Mouse (Mus musculus) lung, embryonic 16.5 days (tissue): ENCODE data around the gene Fam240a. TPM values are rescaled to one million over a fixed set of nuclear protein-coding genes. Genes with fewer than 3 reads are reported as not detected.

Experiments used
- ATAC-seq: fragments of 200-750 bp; cut with Nextera tagmentation; 2 replicates; pipeline ENCODE4 v1.8.0; 2017; ENCODE audit warnings: low read depth, mild to moderate bottlenecking, moderate library complexity
- H3K27ac ChIP-seq: fragments of 300-500 bp; sonication (generic); 2 replicates; pipeline ENCODE4 v1.5.1; 2014; ENCODE audit warnings: mild to moderate bottlenecking, control low read depth, low read length
- H3K27me3 ChIP-seq: fragments of 300-500 bp; sonication (generic); 2 replicates; pipeline ENCODE4 v1.6.1; 2014; ENCODE audit warnings: low read depth, low read length, mixed read lengths; ENCODE audit not compliant: control insufficient read depth, insufficient read depth
- H3K36me3 ChIP-seq: fragments of 300-500 bp; sonication (generic); 2 replicates; pipeline ENCODE4 v1.6.1; 2014; ENCODE audit warnings: low read length; ENCODE audit not compliant: control insufficient read depth, insufficient read depth
- H3K4me1 ChIP-seq: fragments of 300-500 bp; sonication (generic); replicated peaks from 2 replicates; pipeline ENCODE4 v1.6.1; 2014; ENCODE audit warnings: low read length, mixed read lengths; ENCODE audit not compliant: control insufficient read depth, insufficient read depth
- H3K4me2 ChIP-seq: fragments of 300-500 bp; sonication (generic); 2 replicates; pipeline ENCODE4 v1.6.1; 2014; ENCODE audit warnings: low read depth, low read length, control low read depth
- H3K4me3 ChIP-seq: fragments of 300-500 bp; sonication (generic); 2 replicates; pipeline ENCODE4 v1.5.1; 2014; ENCODE audit warnings: mild to moderate bottlenecking, low read length, control low read depth
- H3K9ac ChIP-seq: fragments of 300-500 bp; sonication (generic); 2 replicates; pipeline ENCODE4 v1.6.1; 2014; ENCODE audit warnings: low read length, control low read depth
- H3K9me3 ChIP-seq: fragments of 300-500 bp; sonication (generic); 2 replicates; pipeline ENCODE4 v1.6.1; 2016; ENCODE audit warnings: low read length; ENCODE audit not compliant: control insufficient read depth
- WGBS: fragments of 180-500 bp; shearing (Covaris S2); extraction: QIAGEN DNeasy Blood & Tissue Kit; methylation state at CpG from one replicate; pipeline ENCODE4 v1.1.7; 2014; 5-methylcytosine and 5-hydroxymethylcytosine counted together
- polyA plus RNA-seq: library from polyadenylated mRNA; unstranded; fragments of >200 nt; fragmentation: Nextera tagmentation; extraction: Ambion mirVana; gene quantifications from 2 replicates; pipeline ENCODE4 v1.2.1, GENCODE M21; 2015

The Fam240a gene
- polyA plus RNA-seq, 1 experiment from 2014 or later: not detected

- Histone ChIP-seq H3K36me3 (no peaks in the 10 kb centered on the region), H3K9me3 (no peaks in the 10 kb centered on the region), H3K27ac (no peak overlapping the region), H3K4me2 (no peak overlapping the region), H3K4me3 (no peak overlapping the region), H3K4me1 (no peaks in the 10 kb centered on the region), H3K9ac (no peak overlapping the region), H3K27me3 (peaks cover 21% of the 10 kb centered on the region)
- no peak for ATAC-seq
- WGBS: 32% methylated on average over 2 of the region's 2 CpGs
Measured at GRCm38 (mm10) chr9:110954681-110955445, 38.2 kb upstream of the Fam240a start.

GRCm38 (mm10) chr9:110953550-110954461, 37.1 kb upstream of the Fam240a start:
- H3K9me3 ChIP-seq: no peaks in the 10 kb centered on the region
- H3K36me3 ChIP-seq: no peaks in the 10 kb centered on the region
- H3K4me2 ChIP-seq: peak overlapping the region; percentile 96
- 1% methylated on average over 44 of the region's 44 CpGs for WGBS
- H3K27me3 ChIP-seq: peaks cover 21% of the 10 kb centered on the region
- ATAC-seq: peak; percentile 71
- peak overlapping the region; percentile 61 for H3K9ac ChIP-seq
- H3K4me1 ChIP-seq: no peaks in the 10 kb centered on the region
- H3K4me3 ChIP-seq: peak overlapping the region; percentile 57
- no peak overlapping the region for H3K27ac ChIP-seq

- Histone ChIP-seq H3K4me3 (peak overlapping the region; percentile 57; the same call in 1 of the 2 replicates), H3K9me3 (no peaks in the 10 kb centered on the region), H3K4me2 (peak overlapping the region; percentile 96), H3K4me1 (no peaks in the 10 kb centered on the region), H3K27me3 (peaks cover 22% of the 10 kb centered on the region), H3K27ac (no peak overlapping the region), H3K9ac (no peak overlapping the region; the same call in 1 of the 2 replicates), H3K36me3 (no peaks in the 10 kb centered on the region)
- ATAC-seq: no peak
- WGBS: 42% methylated on average over 5 of the region's 5 CpGs
Measured at GRCm38 (mm10) chr9:110952931-110953549, 36.4 kb upstream of the Fam240a start.

GRCm38 (mm10) chr9:110952398-110952797, 35.7 kb upstream of the Fam240a start:
- Histone ChIP-seq H3K4me2 (no peak overlapping the region), H3K27ac (no peak overlapping the region), H3K9ac (no peak overlapping the region), H3K27me3 (peaks cover 29% of the 10 kb centered on the region), H3K4me3 (no peak overlapping the region), H3K4me1 (no peaks in the 10 kb centered on the region), H3K9me3 (no peaks in the 10 kb centered on the region), H3K36me3 (no peaks in the 10 kb centered on the region)
- 46% methylated on average over 6 of the region's 6 CpGs for WGBS
- ATAC-seq: no peak

- no peak overlapping the region for H3K27ac ChIP-seq
- no peaks in the 10 kb centered on the region for H3K9me3 ChIP-seq
- no peak overlapping the region for H3K4me2 ChIP-seq
- H3K4me3 ChIP-seq: no peak overlapping the region
- no peaks in the 10 kb centered on the region for H3K4me1 ChIP-seq
- H3K9ac ChIP-seq: no peak overlapping the region
- WGBS: 78% methylated on average over 12 of the region's 13 CpGs
- no peak for ATAC-seq
- H3K27me3 ChIP-seq: peaks cover 32% of the 10 kb centered on the region
- no peaks in the 10 kb centered on the region for H3K36me3 ChIP-seq
Measured at GRCm38 (mm10) chr9:110951866-110952265, 35.2 kb upstream of the Fam240a start.

GRCm38 (mm10) chr9:110951397-110951796, 34.7 kb upstream of the Fam240a start, which contains the start of gene Lrrc2:
Gene Lrrc2, plus strand, starts transcription at chr9:110951545.
- H3K4me2 ChIP-seq: no peak within 1 kb of the TSS
- ATAC-seq: no peak
- no peak within 1 kb of the TSS for H3K4me3 ChIP-seq
- WGBS: 67% methylated on average over 11 of the region's 11 CpGs
- H3K9me3 ChIP-seq: no peaks in the 10 kb centered on the region
- H3K36me3 ChIP-seq: no peaks in the 10 kb centered on the region
- H3K27ac ChIP-seq: no peak within 1 kb of the TSS
- H3K9ac ChIP-seq: no peak within 1 kb of the TSS
- H3K27me3 ChIP-seq: peaks cover 37% of the 10 kb centered on the region
- H3K4me1 ChIP-seq: no peaks in the 10 kb centered on the region

GRCm38 (mm10) chr9:110950109-110950508, 33.4 kb upstream of the Fam240a start:
- H3K9me3 ChIP-seq: no peaks in the 10 kb centered on the region
- no peaks in the 10 kb centered on the region for H3K4me1 ChIP-seq
- H3K36me3 ChIP-seq: no peaks in the 10 kb centered on the region
- no peak for ATAC-seq
- WGBS: 93% methylated on average over 3 of the region's 3 CpGs
- H3K9ac ChIP-seq: no peak overlapping the region
- H3K27me3 ChIP-seq: peaks cover 44% of the 10 kb centered on the region
- no peak overlapping the region for H3K4me2 ChIP-seq
- no peak overlapping the region for H3K27ac ChIP-seq
- no peak overlapping the region for H3K4me3 ChIP-seq

- Histone ChIP-seq H3K9ac (no peak overlapping the region), H3K4me1 (no peaks in the 10 kb centered on the region), H3K4me2 (no peak overlapping the region), H3K4me3 (no peak overlapping the region), H3K27ac (no peak overlapping the region), H3K9me3 (no peaks in the 10 kb centered on the region), H3K27me3 (peaks cover 46% of the 10 kb centered on the region), H3K36me3 (no peaks in the 10 kb centered on the region)
- ATAC-seq: no peak
- 45% methylated on average over 8 of the region's 8 CpGs for WGBS
Measured at GRCm38 (mm10) chr9:110948813-110949310, 32.2 kb upstream of the Fam240a start.

GRCm38 (mm10) chr9:110947900-110948299, 31.2 kb upstream of the Fam240a start:
- Histone ChIP-seq H3K9me3 (no peaks in the 10 kb centered on the region), H3K36me3 (no peaks in the 10 kb centered on the region), H3K4me3 (no peak overlapping the region), H3K27ac (no peak overlapping the region), H3K4me1 (no peaks in the 10 kb centered on the region), H3K9ac (no peak overlapping the region), H3K27me3 (peaks cover 40% of the 10 kb centered on the region), H3K4me2 (no peak overlapping the region)
- WGBS: 44% methylated on average over 6 of the region's 6 CpGs
- ATAC-seq: no peak
